Mouse (Mus musculus): Measurements from ENCODE around the gene Kcnmb1. TPM values are rescaled to one million over a fixed set of nuclear protein-coding genes. Genes with fewer than 3 reads are reported as not detected.

Kcnmb1 gene
- total and polyA plus RNA-seq, 3 experiments = 0.04 to 0.49 (median 0.09) TPM

GRCm38 (mm10) chr11:33955982-33956381 is 6.8 kb upstream of the Kcnmb1 start:
- H3K79me2 ChIP-seq (replicated peaks; ENCODE audit: control insufficient read depth, extremely low read depth, insufficient read depth, poor library complexity, severe bottlenecking) = no peaks in the 10 kb centered on the region
- DNase-seq (ENCODE audit: extremely low read depth) = no peak
- no peak overlapping the region for H3K9ac ChIP-seq (ENCODE audit: insufficient read depth, low read depth)
- dilution Hi-C loops (cut with MboI; ENCODE audit: extremely low pct_ligation_motif_present, extremely low pct_unique_long_range_greater_than_20kb, low sequenced_read_pairs) (no loop called here), in situ Hi-C loops (cut with MboI; ENCODE audit: low pct_ligation_motif_present, low pct_unique_long_range_greater_than_20kb, low sequenced_read_pairs) (loop anchor here (25.0 kb wide), 1 partner anchor 256 kb away; the partner anchor contains the start of gene Foxi1)
- H3K36me3 ChIP-seq (replicated peaks in 1 of 2; ENCODE audit: control insufficient read depth in 1 of 2, insufficient read depth in 1 of 2, low read length in 1 of 2) = no peaks in the 10 kb centered on the region
- H3K4me3 ChIP-seq (replicated peaks in 1 of 3; ENCODE audit: low read depth in 2 of 3, low read length in 2 of 3, poor library complexity in 1 of 3) = no peak overlapping the region
- H3K4me2 ChIP-seq (ENCODE audit: insufficient read depth, low read depth, poor library complexity, severe bottlenecking) = no peak overlapping the region
- H3K9me3 ChIP-seq (replicated peaks; ENCODE audit: low read length) = no peaks in the 10 kb centered on the region
- H3K4me1 ChIP-seq (ENCODE audit: control insufficient read depth in 1 of 2, insufficient read depth in 2 of 2) = no peaks in the 10 kb centered on the region
- peaks cover 16% of the 10 kb centered on the region for H3K27me3 ChIP-seq (replicated peaks)
- no peak for TF ChIP-seq EP300 (IDR thresholded peaks at IDR 0.05; ENCODE audit: low read length)
- no peak for TF ChIP-seq PAX5 (IDR thresholded peaks at IDR 0.05; ENCODE audit: low read length)
- TF ChIP-seq ZNF384 (IDR thresholded peaks at IDR 0.05; ENCODE audit: low read depth, low read length) = no peak
- TF ChIP-seq CTCF (conservative IDR thresholded peaks at IDR 0.05 in 1 of 2, IDR thresholded peaks at IDR 0.05 in 1 of 2; ENCODE audit: low read depth in 2 of 2, low read length in 2 of 2) = no peak
- TF ChIP-seq IRF4 (IDR thresholded peaks at IDR 0.05; ENCODE audit: low read depth, low read length) = no peak
- TF ChIP-seq RAD21 (IDR thresholded peaks at IDR 0.05; ENCODE audit: low read depth, low read length) = no peak
- no peak for TF ChIP-seq MAX (IDR thresholded peaks at IDR 0.05; ENCODE audit: low read length)
- no peak for TF ChIP-seq USF1 (IDR thresholded peaks at IDR 0.05; ENCODE audit: low read depth, low read length)
- no peak for TF ChIP-seq NRF1 (IDR thresholded peaks at IDR 0.05; ENCODE audit: low read depth, low read length)
- no peak for TF ChIP-seq RCOR1 (conservative IDR thresholded peaks at IDR 0.05; ENCODE audit: low read depth, low read length)
- TF ChIP-seq ZKSCAN1 (IDR thresholded peaks at IDR 0.05; ENCODE audit: borderline replicate concordance, low read depth, low read length) = no peak
- no peak for TF ChIP-seq HCFC1 (IDR thresholded peaks at IDR 0.05; ENCODE audit: low read depth, low read length)
- TF ChIP-seq JUND (conservative IDR thresholded peaks at IDR 0.05; ENCODE audit: low read depth, low read length) = no peak
- TF ChIP-seq USF2 (conservative IDR thresholded peaks at IDR 0.05; ENCODE audit: low read depth, low read length) = no peak
- TF ChIP-seq POLR2AphosphoS2 (IDR thresholded peaks at IDR 0.05; ENCODE audit: low read depth, low read length) = no peak
- TF ChIP-seq GABPA (IDR thresholded peaks at IDR 0.05; ENCODE audit: insufficient replicate concordance, low read depth, low read length) = no peak
- H3K27ac ChIP-seq (ENCODE audit: insufficient read depth, low read depth) = no peak overlapping the region

DNA sequence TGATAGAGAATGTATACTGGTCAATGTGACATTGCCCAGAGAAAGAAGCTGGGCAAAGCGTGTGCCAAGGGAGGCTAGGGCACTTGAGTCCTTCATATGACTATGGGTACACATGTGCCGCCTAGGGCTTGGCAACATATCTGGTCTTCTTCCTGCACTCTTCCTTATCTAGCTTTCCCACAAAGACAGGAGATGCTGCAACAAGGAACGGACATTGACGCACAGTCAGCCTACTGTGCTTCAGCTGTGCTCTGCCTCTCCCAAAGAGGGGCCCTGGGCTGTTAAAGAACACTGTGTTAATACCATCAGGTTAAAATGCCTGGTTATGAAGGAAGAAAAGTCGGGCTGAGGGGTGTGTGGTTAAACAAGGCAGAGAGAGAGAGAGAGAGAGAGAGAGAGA is 6.2 kb upstream of the Kcnmb1 start:
- TF ChIP-seq MYC (IDR thresholded peaks at IDR 0.05; ENCODE audit: low read depth, low read length) (no peak), HCFC1 (IDR thresholded peaks at IDR 0.05; ENCODE audit: low read depth, low read length) (no peak), MAX (IDR thresholded peaks at IDR 0.05; ENCODE audit: low read length) (no peak), RCOR1 (conservative IDR thresholded peaks at IDR 0.05; ENCODE audit: low read depth, low read length) (no peak), TBP (conservative IDR thresholded peaks at IDR 0.05; ENCODE audit: low read depth, low read length) (no peak), MEF2A (IDR thresholded peaks at IDR 0.05; ENCODE audit: borderline replicate concordance, low read depth, low read length) (no peak), ZC3H11A (IDR thresholded peaks at IDR 0.05; ENCODE audit: low read depth, low read length) (no peak), NELFE (IDR thresholded peaks at IDR 0.05; ENCODE audit: low read depth, low read length) (no peak), POLR2AphosphoS2 (IDR thresholded peaks at IDR 0.05; ENCODE audit: low read depth, low read length) (no peak), ZNF384 (IDR thresholded peaks at IDR 0.05; ENCODE audit: low read depth, low read length) (no peak), CHD1 (IDR thresholded peaks at IDR 0.05; ENCODE audit: low read depth, low read length) (no peak), ETS1 (conservative IDR thresholded peaks at IDR 0.05; ENCODE audit: low read depth, low read length) (no peak), UBTF (IDR thresholded peaks at IDR 0.05; ENCODE audit: low read depth, low read length) (no peak)
- no peak overlapping the region for H3K4me3 ChIP-seq (replicated peaks in 1 of 3; ENCODE audit: low read depth in 2 of 3, low read length in 2 of 3, poor library complexity in 1 of 3)
- H3K9me3 ChIP-seq (replicated peaks; ENCODE audit: low read length) = no peaks in the 10 kb centered on the region
- no peak overlapping the region for H3K4me2 ChIP-seq (ENCODE audit: insufficient read depth, low read depth, poor library complexity, severe bottlenecking)
- in situ Hi-C loops (cut with MboI; ENCODE audit: low pct_ligation_motif_present, low pct_unique_long_range_greater_than_20kb, low sequenced_read_pairs) (loop anchor here (25.0 kb wide), 1 partner anchor 256 kb away; the partner anchor contains the start of gene Foxi1), dilution Hi-C loops (cut with MboI; ENCODE audit: extremely low pct_ligation_motif_present, extremely low pct_unique_long_range_greater_than_20kb, low sequenced_read_pairs) (no loop called here)
- no peak overlapping the region for H3K27ac ChIP-seq (ENCODE audit: insufficient read depth, low read depth)
- H3K4me1 ChIP-seq (ENCODE audit: control insufficient read depth in 1 of 2, insufficient read depth in 2 of 2) = no peaks in the 10 kb centered on the region
- H3K27me3 ChIP-seq (replicated peaks) = peaks cover 16% of the 10 kb centered on the region
- no peak overlapping the region for H3K9ac ChIP-seq (ENCODE audit: insufficient read depth, low read depth)
- no peaks in the 10 kb centered on the region for H3K79me2 ChIP-seq (replicated peaks; ENCODE audit: control insufficient read depth, extremely low read depth, insufficient read depth, poor library complexity, severe bottlenecking)
- no peaks in the 10 kb centered on the region for H3K36me3 ChIP-seq (replicated peaks in 1 of 2; ENCODE audit: control insufficient read depth in 1 of 2, insufficient read depth in 1 of 2, low read length in 1 of 2)
- no peak for DNase-seq (ENCODE audit: extremely low read depth)

Data from CH12.LX (cell line).